Mouse (Mus musculus) c-Kit-positive CD71-positive TER-119-negative erythroid progenitor cells, embryonic 14.5 days (primary cell): ENCODE data around the gene Katnbl1.
"Not testable (repeated sequence)": the region's sequence is repeated elsewhere in the genome, so short reads cannot be mapped to it uniquely, and the experiment has no call there.

Source experiments
- DNase-seq: peaks from one replicate; pipeline ENCODE4 v3.0.0-alpha.2; 2013; ENCODE audit warnings: low read depth

Katnbl1 gene

GRCm38 (mm10) chr2:112392689-112393088, 13.7 kb downstream of the Katnbl1 start:
- DNase-seq: no peak

GRCm38 (mm10) chr2:112393958-112394357, 14.9 kb downstream of the Katnbl1 start:
- no peak for DNase-seq

GRCm38 (mm10) chr2:112396649-112397048, 17.6 kb downstream of the Katnbl1 start:
- no peak for DNase-seq

GRCm38 (mm10) chr2:112407030-112407429, 28.0 kb downstream of the Katnbl1 start:
- no peak for DNase-seq

- DNase-seq: no peak
Observed at GRCm38 (mm10) chr2:112425308-112425707, 46.3 kb downstream of the Katnbl1 start.

GRCm38 (mm10) chr2:112428534-112428933, 49.5 kb downstream of the Katnbl1 start:
- DNase-seq: not testable (repeated sequence)

- no peak for DNase-seq
Observed at GRCm38 (mm10) chr2:112429665-112430064, 50.7 kb downstream of the Katnbl1 start.

GRCm38 (mm10) chr2:112430403-112430802, 51.4 kb downstream of the Katnbl1 start:
- no peak for DNase-seq

GRCm38 (mm10) chr2:112432523-112432922, 53.5 kb downstream of the Katnbl1 start:
- DNase-seq: no peak

- DNase-seq: peak; percentile 51
Observed at GRCm38 (mm10) chr2:112433359-112433758, 54.3 kb downstream of the Katnbl1 start.

- DNase-seq: no peak
Observed at GRCm38 (mm10) chr2:112436292-112436691, 57.3 kb downstream of the Katnbl1 start.

- no peak for DNase-seq
Observed at GRCm38 (mm10) chr2:112437589-112437988, 58.6 kb downstream of the Katnbl1 start.

GRCm38 (mm10) chr2:112443491-112443890, 64.5 kb downstream of the Katnbl1 start:
- DNase-seq: no peak

- no peak for DNase-seq
Observed at GRCm38 (mm10) chr2:112445511-112445910, 66.5 kb downstream of the Katnbl1 start.

- DNase-seq: not testable (repeated sequence)
Observed at GRCm38 (mm10) chr2:112448046-112448445, 69.0 kb downstream of the Katnbl1 start.

- DNase-seq: no peak
Observed at GRCm38 (mm10) chr2:112448510-112449059, 69.6 kb downstream of the Katnbl1 start.

GRCm38 (mm10) chr2:112449597-112450296, 70.7 kb downstream of the Katnbl1 start:
- DNase-seq: peak; percentile 44

GRCm38 (mm10) chr2:112452513-112452912, 73.5 kb downstream of the Katnbl1 start:
- DNase-seq: not testable (repeated sequence)

GRCm38 (mm10) chr2:112454125-112454861, 75.3 kb downstream of the Katnbl1 start:
- DNase-seq: no peak

GRCm38 (mm10) chr2:112454862-112455564, 76.0 kb downstream of the Katnbl1 start, which contains the start of gene Emc7:
Emc7 (plus strand) TSS chr2:112454997.
- peak; percentile 91 for DNase-seq

GRCm38 (mm10) chr2:112460557-112460956, 81.5 kb downstream of the Katnbl1 start:
- no peak for DNase-seq
